Mouse (Mus musculus) intestine, postnatal 0 days (tissue): ENCODE measurements around the gene Serinc3. TPM values are rescaled to one million over a fixed set of nuclear protein-coding genes. Genes with fewer than 3 reads are reported as not detected.
A peak's percentile ranks its signal among the peaks of the same experiment; 100 is the strongest.

Source experiments
- ATAC-seq: fragments of 200-750 bp; cut with Nextera tagmentation; 2 replicates; pipeline ENCODE4 v1.8.0; 2017; ENCODE audit warnings: mild to moderate bottlenecking, moderate TSS enrichment, moderate library complexity
- H3K27ac ChIP-seq: fragments of 300-500 bp; sonication (generic); 2 replicates; pipeline ENCODE4 v1.5.1; 2014; ENCODE audit warnings: mild to moderate bottlenecking, low read depth, low read length, moderate library complexity
- H3K27me3 ChIP-seq: fragments of 300-500 bp; sonication (generic); replicated peaks from 2 replicates; pipeline ENCODE4 v1.6.1; 2014; ENCODE audit warnings: low read length, mixed read lengths; ENCODE audit not compliant: control insufficient read depth, insufficient read depth
- H3K36me3 ChIP-seq: fragments of 300-500 bp; sonication (generic); 2 replicates; pipeline ENCODE4 v1.6.1; 2014; ENCODE audit warnings: mild to moderate bottlenecking, moderate library complexity; ENCODE audit not compliant: control insufficient read depth, insufficient read depth
- H3K4me1 ChIP-seq: fragments of 300-500 bp; sonication (generic); replicated peaks from 2 replicates; pipeline ENCODE4 v1.6.1; 2014; ENCODE audit warnings: antibody characterized with exemption, low read length, mixed read lengths; ENCODE audit not compliant: control insufficient read depth, insufficient read depth
- H3K4me2 ChIP-seq: fragments of 300-500 bp; sonication (generic); replicated peaks from 2 replicates; pipeline ENCODE4 v1.6.1; 2014; ENCODE audit warnings: low read depth, mild to moderate bottlenecking, moderate library complexity
- H3K4me3 ChIP-seq: fragments of 300-500 bp; sonication (generic); 2 replicates; pipeline ENCODE4 v1.5.1; 2014; ENCODE audit warnings: low read depth, low read length
- H3K9ac ChIP-seq: fragments of 300-500 bp; sonication (generic); 2 replicates; pipeline ENCODE4 v1.6.1; 2014; ENCODE audit warnings: mild to moderate bottlenecking, low read depth, low read length
- H3K9me3 ChIP-seq: fragments of 300-500 bp; sonication (generic); 2 replicates; pipeline ENCODE4 v1.6.1; 2016; ENCODE audit warnings: mixed run types; ENCODE audit not compliant: control insufficient read depth
- CTCF ChIP-seq: sonication (generic); IDR thresholded peaks from 2 replicates; pipeline ENCODE4 v1.5.1; 2016; ENCODE audit warnings: low read depth, mild to moderate bottlenecking, control low read depth, antibody characterized with exemption, moderate library complexity
- WGBS: fragments of 180-500 bp; shearing (Covaris S2); extraction: QIAGEN DNeasy Blood & Tissue Kit; methylation state at CpG from one replicate; pipeline ENCODE4 v1.1.7; 2014; 5-methylcytosine and 5-hydroxymethylcytosine counted together
- polyA plus RNA-seq: library from polyadenylated mRNA; unstranded; fragments of >200 nt; fragmentation: Nextera tagmentation; extraction: Ambion mirVana; gene quantifications from 2 replicates; pipeline ENCODE4 v1.2.1, GENCODE M21; 2015

The Serinc3 gene
- 61.3 and 68.5 TPM in 2 replicates for polyA plus RNA-seq

- Histone ChIP-seq H3K4me2 (peak within 1 kb of the TSS; percentile 63), H3K27ac (peak within 1 kb of the TSS; percentile 98), H3K4me1 (peaks cover 11% of the 10 kb centered on the region; the same call in 1 of the 2 replicates), H3K9ac (peak within 1 kb of the TSS; percentile 93), H3K9me3 (no peaks in the 10 kb centered on the region), H3K4me3 (peak within 1 kb of the TSS; percentile 72), H3K27me3 (no peaks in the 10 kb centered on the region), H3K36me3 (peaks cover 8% of the 10 kb centered on the region; the same call in 1 of the 2 replicates)
- TF ChIP-seq CTCF = peak; percentile 77
- under 1% methylated on average over 71 of the region's 74 CpGs for WGBS
- ATAC-seq = peak; percentile 95
These were observed at the start of gene Serinc3 for GRCm38 (mm10) chr2:163644575-163645385. Gene Serinc3 (minus strand): TSS chr2:163645131.

GRCm38 (mm10) chr2:163693716-163694314, 48.9 kb upstream of the Serinc3 start:
- WGBS = 61% methylated on average over 9 of the region's 9 CpGs
- Histone ChIP-seq H3K9ac (no peak overlapping the region), H3K4me3 (no peak overlapping the region)

GRCm38 (mm10) chr2:163692873-163693612, 48.1 kb upstream of the Serinc3 start:
- Histone ChIP-seq H3K9ac (no peak overlapping the region), H3K27me3 (no peaks in the 10 kb centered on the region), H3K9me3 (no peaks in the 10 kb centered on the region), H3K4me3 (no peak overlapping the region), H3K27ac (peak overlapping the region; percentile 50; the same call in 1 of the 2 replicates), H3K36me3 (no peaks in the 10 kb centered on the region), H3K4me1 (peaks cover 10% of the 10 kb centered on the region), H3K4me2 (peak overlapping the region; percentile 37; the same call in 1 of the 2 replicates)
- no peak for TF ChIP-seq CTCF
- ATAC-seq = no peak
- 79% methylated on average over 3 of the region's 3 CpGs for WGBS

More at GRCm38 (mm10) chr2:163693716-163694314, 48.9 kb upstream of the Serinc3 start:
- H3K27ac ChIP-seq = peak overlapping the region; percentile 50; the same call in 1 of the 2 replicates
- peak overlapping the region; percentile 37 for H3K4me2 ChIP-seq
- H3K4me1 ChIP-seq = peaks cover 10% of the 10 kb centered on the region
- H3K27me3 ChIP-seq = no peaks in the 10 kb centered on the region
- no peak for ATAC-seq
- H3K36me3 ChIP-seq = no peaks in the 10 kb centered on the region
- no peak for TF ChIP-seq CTCF
- no peaks in the 10 kb centered on the region for H3K9me3 ChIP-seq

DNA sequence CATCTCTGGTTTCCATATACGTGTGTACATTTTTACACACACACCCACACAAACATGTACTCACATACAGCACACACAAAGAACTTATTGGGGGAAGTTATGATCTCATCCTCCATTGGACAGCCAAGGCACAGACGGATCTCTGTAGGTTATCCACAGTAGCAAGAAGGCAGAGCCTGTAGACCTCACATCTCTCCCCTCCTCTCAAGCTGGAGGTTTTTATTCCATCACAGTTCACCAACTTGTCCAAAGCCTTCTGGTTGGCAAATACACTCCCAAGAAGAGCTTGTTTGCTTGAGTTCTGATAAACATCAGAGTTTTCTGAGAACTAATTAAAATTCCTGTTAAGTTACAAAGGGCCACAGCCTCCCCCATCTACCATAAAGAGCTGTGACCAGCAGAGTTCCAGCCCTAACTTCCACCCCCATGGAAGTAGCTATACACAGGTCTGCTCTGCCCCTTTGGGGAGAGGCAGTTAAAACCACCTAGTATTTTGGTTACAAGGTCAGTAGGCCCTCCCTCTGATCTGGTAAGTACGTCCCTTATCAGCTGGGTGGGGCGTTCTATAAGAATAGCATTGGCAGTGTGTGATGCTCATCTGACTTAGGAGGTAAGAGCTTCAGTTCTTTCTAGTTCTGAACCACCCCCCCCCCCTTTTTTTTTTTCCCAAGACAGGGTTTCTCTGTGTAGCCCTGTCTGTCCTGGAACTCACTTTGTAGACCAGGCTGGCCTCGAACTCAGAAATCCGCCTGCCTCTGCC, 47.1 kb upstream of the Serinc3 start:
- ATAC-seq = no peak
- H3K27ac ChIP-seq = no peak overlapping the region

GRCm38 (mm10) chr2:163690409-163691304, 45.7 kb upstream of the Serinc3 start:
- ATAC-seq = no peak
- no peak overlapping the region for H3K27ac ChIP-seq

More for the DNA sequence above, 47.1 kb upstream of the Serinc3 start:
- no peaks in the 10 kb centered on the region for H3K36me3 ChIP-seq
- peaks cover 10% of the 10 kb centered on the region for H3K4me1 ChIP-seq
- no peak for TF ChIP-seq CTCF
- H3K9me3 ChIP-seq = no peaks in the 10 kb centered on the region
- no peak overlapping the region for H3K4me2 ChIP-seq
- H3K9ac ChIP-seq = no peak overlapping the region
- WGBS = 73% methylated on average over 6 of the region's 6 CpGs
- H3K27me3 ChIP-seq = no peaks in the 10 kb centered on the region
- no peak overlapping the region for H3K4me3 ChIP-seq

More at GRCm38 (mm10) chr2:163690409-163691304, 45.7 kb upstream of the Serinc3 start:
- H3K4me2 ChIP-seq = no peak overlapping the region
- no peak overlapping the region for H3K4me3 ChIP-seq
- TF ChIP-seq CTCF = no peak
- H3K4me1 ChIP-seq = peaks cover 16% of the 10 kb centered on the region
- no peaks in the 10 kb centered on the region for H3K9me3 ChIP-seq
- no peak overlapping the region for H3K9ac ChIP-seq
- 82% methylated on average over 8 of the region's 8 CpGs for WGBS
- H3K36me3 ChIP-seq = no peaks in the 10 kb centered on the region
- no peaks in the 10 kb centered on the region for H3K27me3 ChIP-seq
